Mouse (Mus musculus) lung, postnatal 14 days (tissue): ENCODE data around the gene Vrk1.

Experiments used
- DNase-seq: peaks from one replicate; pipeline ENCODE4 v3.0.0; 2021

Gene Vrk1

GRCm38 (mm10) chr12:106055799-106056198 lies 45.8 kb downstream of the Vrk1 start:
- peak; percentile 89 for DNase-seq

- DNase-seq = no peak
Measured at GRCm38 (mm10) chr12:106059873-106060573, 50.0 kb downstream of the Vrk1 start.

GRCm38 (mm10) chr12:106070434-106071155 lies 60.6 kb downstream of the Vrk1 start:
- DNase-seq = no peak

GRCm38 (mm10) chr12:106071575-106072166 lies 61.6 kb downstream of the Vrk1 start:
- no peak for DNase-seq

- no peak for DNase-seq
Measured at GRCm38 (mm10) chr12:106074371-106075155, 64.5 kb downstream of the Vrk1 start.

- DNase-seq = no peak
Measured at GRCm38 (mm10) chr12:106076131-106076530, 66.1 kb downstream of the Vrk1 start.

GRCm38 (mm10) chr12:106080511-106080910 lies 70.5 kb downstream of the Vrk1 start:
- DNase-seq = no peak

GRCm38 (mm10) chr12:106080945-106081747 lies 71.1 kb downstream of the Vrk1 start:
- DNase-seq = no peak

- DNase-seq = no peak
Measured at GRCm38 (mm10) chr12:106081748-106082140, 71.7 kb downstream of the Vrk1 start.

GRCm38 (mm10) chr12:106082191-106082957 lies 72.3 kb downstream of the Vrk1 start:
- DNase-seq = no peak

- no peak for DNase-seq
Measured at GRCm38 (mm10) chr12:106082958-106083381, 72.9 kb downstream of the Vrk1 start.

GRCm38 (mm10) chr12:106084126-106084525 lies 74.1 kb downstream of the Vrk1 start:
- DNase-seq = no peak

- no peak for DNase-seq
Measured at GRCm38 (mm10) chr12:106094827-106095226, 84.8 kb downstream of the Vrk1 start.

- DNase-seq = no peak
Measured at GRCm38 (mm10) chr12:106102003-106102402, 92.0 kb downstream of the Vrk1 start.

- DNase-seq = no peak
Measured at GRCm38 (mm10) chr12:106102726-106103643, 93.0 kb downstream of the Vrk1 start.

GRCm38 (mm10) chr12:106107272-106107671 lies 97.2 kb downstream of the Vrk1 start:
- DNase-seq = no peak

- DNase-seq = peak; percentile 48
Measured at GRCm38 (mm10) chr12:106115070-106115891, 105.3 kb downstream of the Vrk1 start.

- no peak for DNase-seq
Measured at GRCm38 (mm10) chr12:106115892-106116206, 105.8 kb downstream of the Vrk1 start.

GRCm38 (mm10) chr12:106123276-106123675 lies 113.2 kb downstream of the Vrk1 start:
- DNase-seq = no peak

- DNase-seq = no peak
Measured at GRCm38 (mm10) chr12:106124581-106124980, 114.6 kb downstream of the Vrk1 start.
